Mouse (Mus musculus): Measurements from ENCODE around the gene Tpcn2. TPM values are rescaled to one million over a fixed set of nuclear protein-coding genes. Genes with fewer than 3 reads are reported as not detected.

The Tpcn2 gene
- total RNA-seq, 4 experiments from 2014 or later = 0.70 to 1.4 (median 0.90) TPM

DNA sequence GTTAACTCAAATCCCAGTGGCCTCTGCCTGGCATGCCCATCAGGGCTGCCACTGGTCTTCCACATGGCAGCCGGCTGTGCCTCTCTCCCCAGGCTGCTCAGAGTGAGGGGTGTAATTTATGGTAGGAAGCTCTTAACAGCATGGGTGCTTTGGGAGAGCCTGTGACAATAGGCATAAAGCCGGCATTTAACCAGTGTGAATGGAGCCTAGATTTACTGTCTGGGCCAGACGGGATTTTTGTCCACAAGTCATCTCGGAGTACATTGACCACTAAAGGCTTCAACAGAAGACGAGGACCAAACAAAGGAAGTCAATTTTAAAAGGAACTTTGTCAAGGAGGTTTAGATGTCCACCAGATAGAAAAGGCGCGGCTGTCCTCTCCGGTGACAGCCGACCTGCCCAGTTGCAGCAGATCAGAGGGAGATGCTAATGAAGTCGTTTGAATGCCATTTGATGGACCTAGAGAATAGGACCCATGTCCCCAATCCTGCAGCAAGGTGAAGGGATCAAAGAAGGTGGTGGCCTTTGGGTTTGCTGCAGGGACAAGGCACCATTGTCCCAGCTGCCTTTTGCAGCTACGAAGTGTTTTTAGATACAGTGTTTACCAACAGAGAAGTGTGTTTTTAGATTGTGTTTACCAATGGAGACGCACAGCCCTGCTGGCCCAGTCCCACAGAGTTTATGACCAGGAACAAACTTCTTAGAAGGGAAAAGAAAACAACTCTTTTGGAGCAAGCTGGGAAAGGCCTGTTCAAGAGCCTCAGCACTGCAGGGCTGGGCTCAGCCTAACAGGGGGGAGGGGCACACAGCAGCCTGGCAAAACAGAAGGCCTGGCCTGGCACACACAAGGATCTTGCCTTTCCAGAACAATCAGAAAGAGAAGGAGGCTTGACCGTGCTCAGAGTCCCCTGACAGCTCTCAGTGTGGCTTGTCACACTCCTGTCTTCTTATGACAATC is 124.2 kb downstream of the Tpcn2 start:
- DNase-seq (ENCODE audit: low spot score in 2 of 2) = no peak

DNA sequence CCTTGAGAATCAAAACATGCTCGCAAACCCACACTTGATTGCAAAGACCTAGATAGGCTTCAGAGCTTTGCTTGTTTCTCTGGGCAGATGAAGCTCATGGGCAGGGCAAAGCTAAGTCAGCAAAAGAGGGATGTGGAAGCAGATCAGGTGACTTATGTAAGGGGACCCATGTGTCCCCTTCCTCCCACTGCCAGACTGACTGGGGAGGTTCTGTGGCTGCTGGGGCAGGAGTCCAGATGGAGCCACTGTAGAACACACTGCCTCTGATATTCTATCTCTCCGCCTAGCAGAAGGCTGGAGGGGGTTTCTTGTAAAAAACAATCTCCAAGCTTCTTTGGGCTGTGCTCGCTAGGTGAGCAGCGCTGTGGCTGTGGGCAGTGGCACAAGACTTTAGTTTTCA is 128.1 kb downstream of the Tpcn2 start:
- DNase-seq (ENCODE audit: low spot score in 2 of 2) = no peak

DNA sequence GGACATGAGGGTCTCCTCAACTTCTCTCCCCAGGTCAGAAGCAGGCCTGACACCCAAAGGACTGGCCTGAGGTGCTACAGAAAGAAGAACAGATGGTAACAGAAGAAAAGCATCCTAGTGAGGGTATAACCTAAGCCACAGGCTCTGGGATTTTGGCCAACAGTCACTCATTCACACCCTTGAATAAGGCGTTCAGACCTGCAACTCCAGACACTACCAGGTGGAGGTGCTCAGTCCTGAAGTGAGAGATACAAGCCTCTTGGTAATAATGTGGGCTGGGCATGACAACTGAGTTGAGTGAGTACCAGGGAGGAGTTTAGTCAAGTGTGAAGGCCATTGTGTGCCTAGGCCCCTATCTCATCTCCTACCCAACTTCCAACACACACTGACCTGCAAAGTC is 129.7 kb downstream of the Tpcn2 start:
- DNase-seq (ENCODE audit: low spot score in 2 of 2) = no peak

DNA sequence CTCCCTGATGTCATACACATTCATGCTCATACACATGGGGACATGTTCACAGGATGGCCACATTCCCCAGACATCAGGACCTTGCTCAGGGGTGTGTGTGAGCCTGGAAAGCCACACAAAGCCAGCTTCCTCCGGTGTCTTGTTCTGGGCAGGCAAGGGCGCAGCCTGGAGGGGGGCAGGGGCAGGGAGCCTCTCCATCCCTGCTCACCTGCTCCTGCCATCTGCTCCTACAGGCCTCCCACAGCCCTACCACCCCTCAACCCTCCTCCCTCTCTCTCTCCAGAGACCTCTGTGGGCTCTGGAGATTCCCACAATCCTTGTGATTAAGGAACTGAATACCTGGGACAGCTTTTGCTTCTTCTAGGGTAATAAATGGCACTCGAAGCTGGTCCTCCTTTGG is 132.0 kb downstream of the Tpcn2 start:
- DNase-seq (ENCODE audit: low spot score in 2 of 2) = no peak

DNA sequence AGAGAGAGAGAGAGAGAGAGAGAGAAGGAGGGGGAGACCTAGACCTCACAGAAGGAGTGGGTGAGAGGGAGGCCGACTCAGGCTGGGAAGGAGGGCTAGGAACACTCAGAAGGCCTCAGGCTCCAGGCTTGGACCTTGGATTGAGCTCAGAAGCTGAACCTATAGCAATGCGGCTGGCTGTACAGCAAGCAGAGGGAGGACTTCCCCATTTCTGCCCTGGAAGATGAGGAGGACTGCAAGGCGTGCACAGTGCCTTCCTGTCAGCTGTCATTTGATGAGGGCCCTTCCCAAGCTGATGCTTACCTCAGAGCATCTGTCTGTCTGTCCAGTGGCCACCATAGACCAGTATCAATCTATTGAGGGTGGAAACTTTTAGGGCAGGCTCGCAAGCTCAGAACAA is 134.9 kb downstream of the Tpcn2 start:
- no peak for DNase-seq (ENCODE audit: low spot score in 2 of 2)

DNA sequence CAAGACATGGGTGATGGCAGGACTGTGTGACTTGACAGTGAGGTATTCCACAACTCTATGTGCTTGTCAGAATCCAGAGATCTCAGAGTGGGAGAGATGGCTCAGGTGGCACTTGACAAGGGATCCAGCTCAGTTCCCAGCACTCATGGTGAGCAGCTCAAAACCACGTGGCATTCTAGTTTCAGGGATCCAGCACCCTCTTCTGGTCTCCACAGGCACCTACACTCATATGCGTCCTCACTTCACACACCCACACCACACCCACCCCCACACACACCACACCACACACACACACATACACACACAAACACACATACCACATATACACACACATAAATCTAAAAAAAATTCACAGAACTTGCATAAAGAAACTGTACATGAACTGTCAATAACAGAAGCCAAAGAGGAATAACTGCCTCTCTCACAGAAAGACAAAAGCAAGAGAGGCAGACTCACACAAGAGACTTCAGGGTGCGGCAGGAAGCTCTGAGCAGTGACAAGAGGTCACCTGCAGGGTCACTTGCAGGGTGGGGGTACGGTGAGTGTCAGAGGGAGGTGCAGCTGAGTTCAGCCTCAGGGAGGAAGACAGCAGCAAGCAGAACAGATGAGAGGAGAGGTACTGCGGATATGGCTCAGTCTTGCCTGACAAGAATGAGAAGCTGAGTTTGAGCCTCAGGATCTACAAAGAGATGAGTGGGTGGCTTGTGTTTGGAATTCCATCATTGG is 135.7 kb downstream of the Tpcn2 start:
- DNase-seq (ENCODE audit: low spot score in 2 of 2) = no peak

DNA sequence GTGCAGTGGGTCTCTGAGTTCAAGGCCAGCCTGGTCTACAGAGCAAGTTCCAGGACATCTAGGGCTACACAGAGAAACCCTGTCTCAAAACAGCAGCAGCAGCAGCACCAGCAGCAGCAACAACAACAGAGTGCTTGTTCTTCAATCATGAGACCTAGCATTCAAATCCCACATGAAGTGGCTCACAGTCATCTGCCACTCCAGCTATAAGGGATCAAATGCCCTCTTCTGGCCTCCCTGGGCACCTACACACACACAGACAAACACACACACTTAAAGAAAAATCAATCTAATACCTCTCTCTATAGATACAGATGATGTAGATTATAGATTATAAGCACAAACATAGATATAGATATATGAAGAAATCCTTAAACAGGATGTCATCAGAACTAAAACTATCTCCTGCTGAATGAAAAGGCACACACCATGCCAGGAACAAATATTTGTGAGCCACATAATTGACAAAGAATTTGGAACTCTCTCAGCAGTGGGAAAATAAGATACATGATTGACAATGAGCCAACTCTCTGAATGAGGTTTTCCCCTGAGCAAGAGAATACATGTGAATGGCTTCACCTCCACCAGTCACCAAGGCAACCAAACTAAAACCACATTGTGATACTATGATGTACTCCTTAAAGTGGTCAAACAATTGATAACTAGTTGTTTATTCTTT is 137.4 kb downstream of the Tpcn2 start:
- DNase-seq (ENCODE audit: low spot score in 2 of 2) = no peak

DNA sequence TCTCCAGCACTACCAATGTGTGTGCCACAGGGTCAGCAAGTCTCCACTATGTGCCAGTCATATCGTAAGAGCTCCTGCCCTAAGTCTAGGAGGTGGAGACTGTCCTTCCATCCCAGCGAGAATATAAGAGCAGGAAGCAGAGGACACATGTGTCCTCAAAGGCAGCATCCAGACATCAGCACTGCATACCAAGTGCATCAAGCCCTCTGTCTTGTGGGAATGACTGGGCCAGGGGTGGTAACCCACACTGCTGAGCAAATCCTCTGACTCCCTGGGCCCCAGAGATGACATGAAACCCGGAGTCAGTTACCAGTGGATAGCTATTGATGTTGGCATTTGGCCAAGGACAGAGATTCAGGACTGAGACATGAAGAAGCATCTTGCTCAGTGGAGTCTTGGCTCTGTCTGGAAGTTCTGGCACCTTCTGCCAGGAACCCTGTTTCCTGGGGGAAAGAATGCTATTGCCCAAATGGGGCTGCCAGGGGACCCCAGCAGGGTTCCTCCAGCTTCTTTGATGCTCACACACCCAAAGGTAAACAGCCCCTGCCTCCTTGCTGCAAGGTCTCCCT is 140.2 kb downstream of the Tpcn2 start:
- no peak for DNase-seq (ENCODE audit: low spot score in 2 of 2)

DNA sequence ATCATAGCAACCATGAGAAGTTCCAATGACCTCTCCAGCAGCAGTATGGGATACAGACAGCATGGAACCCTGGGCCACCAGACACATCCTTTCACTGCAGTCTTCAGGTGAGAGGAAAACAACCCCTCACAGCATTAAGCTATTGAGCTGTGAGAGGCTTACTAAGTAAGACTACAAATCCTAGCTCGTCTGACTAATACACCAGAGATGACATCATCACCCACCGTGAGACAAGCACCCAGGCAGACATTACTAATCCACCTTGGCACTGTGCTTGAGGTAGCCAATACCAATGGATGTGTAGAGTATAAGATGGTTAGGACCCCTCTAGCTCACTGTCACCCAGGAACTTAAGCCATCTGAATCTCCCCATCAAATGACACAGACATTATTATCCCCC is 143.2 kb downstream of the Tpcn2 start:
- no peak for DNase-seq (ENCODE audit: low spot score in 2 of 2)

DNA sequence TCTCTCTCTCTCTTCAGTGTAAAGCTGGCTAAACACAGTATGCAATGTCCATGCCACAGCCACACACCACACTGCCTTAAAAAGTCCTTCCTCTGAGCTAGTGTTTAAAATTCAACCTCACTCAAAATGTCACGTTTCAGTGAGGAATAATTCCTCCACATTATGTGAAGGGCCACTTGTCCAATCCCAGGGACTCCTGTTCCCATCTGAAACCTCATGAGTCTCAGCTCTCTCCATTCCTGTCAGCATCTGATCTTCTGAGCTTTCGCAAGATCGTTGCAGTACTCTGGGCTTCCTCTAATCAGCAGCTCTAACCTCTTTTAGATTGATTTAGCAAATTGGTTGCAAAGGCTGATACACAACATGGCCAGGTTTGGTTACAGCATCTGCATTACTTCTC is 144.2 kb downstream of the Tpcn2 start:
- no peak for DNase-seq (ENCODE audit: low spot score in 2 of 2)

DNA sequence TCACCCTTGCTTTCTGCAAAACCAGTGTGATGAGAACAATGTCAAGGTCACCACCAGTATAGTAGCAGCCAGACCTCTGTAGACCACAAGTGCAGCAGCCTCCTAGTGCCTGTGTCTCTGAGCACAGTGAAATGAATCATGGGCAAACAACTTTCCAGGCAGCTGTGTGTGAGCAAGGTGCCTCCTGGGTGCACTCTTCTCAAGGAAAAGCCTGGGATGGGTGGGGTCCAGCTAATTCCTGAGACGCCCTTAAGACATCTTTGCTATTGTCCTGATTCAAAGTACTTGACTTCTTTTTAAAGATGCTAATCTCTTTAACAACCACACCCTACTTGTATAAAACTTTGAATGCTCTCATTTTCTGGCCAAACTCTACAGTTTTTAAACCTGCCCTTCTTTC is 144.7 kb downstream of the Tpcn2 start:
- DNase-seq (ENCODE audit: low spot score in 2 of 2) = no peak

DNA sequence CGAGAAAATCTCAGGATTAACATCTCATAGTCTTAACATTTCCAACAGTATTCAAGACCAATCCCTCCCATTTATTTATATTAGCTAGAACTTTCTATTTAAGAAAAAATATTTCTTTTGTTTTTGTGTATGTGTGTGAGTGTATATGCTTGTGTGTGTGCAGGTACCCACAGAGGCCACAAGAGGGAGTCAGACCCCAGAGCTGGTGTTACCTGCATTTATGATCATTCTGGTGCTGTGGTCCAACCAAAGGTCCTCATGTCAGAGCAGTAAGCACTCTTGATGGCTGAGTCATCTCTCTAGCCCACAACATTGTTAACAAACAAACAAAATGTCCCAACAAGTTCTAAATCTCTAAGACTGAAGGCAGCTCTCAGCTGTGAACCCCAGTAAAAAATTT is 145.9 kb downstream of the Tpcn2 start:
- no peak for DNase-seq (ENCODE audit: low spot score in 2 of 2)

DNA sequence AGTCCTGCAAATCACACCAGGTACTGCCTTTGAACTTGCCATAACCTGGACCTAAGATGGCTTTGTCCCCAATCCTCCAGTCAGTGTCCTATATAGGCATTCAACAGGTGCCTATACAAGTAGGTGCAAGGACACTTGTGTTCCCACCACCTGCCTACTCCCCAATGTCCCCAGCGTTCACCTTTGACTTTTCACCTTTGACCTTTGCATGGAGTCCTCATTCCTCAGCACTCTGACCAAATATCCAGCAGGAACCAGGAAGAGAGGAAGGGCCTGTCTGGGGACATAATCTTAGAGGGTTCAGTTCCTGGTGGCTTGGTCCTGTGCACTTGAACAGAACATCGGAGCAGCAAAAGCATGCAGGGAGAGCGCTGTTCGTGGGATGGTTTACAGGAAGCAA is 147.0 kb downstream of the Tpcn2 start:
- no peak for DNase-seq (ENCODE audit: low spot score in 2 of 2)

Other genes with a start within 250 kb of the Tpcn2 start
- gene 1810010D01Rik, start 75.9 kb downstream of the Tpcn2 start, total RNA-seq (2022) = not detected
- 1 to 10 TPM in 3 of 4 experiments, under 1 TPM in 1; 0.94 to 1.5 (median 1.2) TPM for gene Mrgprf, start 16.8 kb upstream of the Tpcn2 start, total RNA-seq (2022)
- not detected for gene Mrgprd, start 30.8 kb upstream of the Tpcn2 start, total RNA-seq (2022)

Data from gastrocnemius, adult 8-10 months (tissue).